ENCODE assay signal across 10 mouse cellular contexts in genomic region chr13:64098992-64099391, GRCm38 (mm10). TPM values are rescaled to one million over a fixed set of nuclear protein-coding genes. Genes with fewer than 3 reads are reported as not detected.
A peak's percentile ranks its signal among the peaks of the same experiment; 100 is the strongest.
DNase-seq lines count a peak whose midpoint lies in the region; ATAC-seq and TF ChIP-seq lines count a peak whose summit lies in the region.
"Had no signal": no experiment of that assay in that cellular context is flagged by ENCODE, and none has a peak within 500 bp of the region (broad histone marks: within the 10 kb centered on the region; RNA-seq: fewer than 3 reads in every experiment).

No protein-coding gene starts in this region.

- WGBS in heart, adult 2 months = 79% methylated on average over 9 of the region's 9 CpGs
- 75% methylated on average over 9 of the region's 9 CpGs for WGBS in midbrain, embryonic 16.5 days

- TF ChIP-seq POLR2A in heart, adult 2 months (IDR thresholded peaks at IDR 0.05; ENCODE audit: insufficient read depth, low read depth, low read length) = no peak

- no peaks in the 10 kb centered on the region for H3K4me1 ChIP-seq in heart, adult 2 months (ENCODE audit: control insufficient read depth, insufficient read depth, low read length)
- no peaks in the 10 kb centered on the region for H3K4me1 ChIP-seq in midbrain, embryonic 16.5 days (ENCODE audit: control insufficient read depth, insufficient read depth, low read length)
- H3K4me1 ChIP-seq: embryonic facial prominence, embryonic 13.5 days had no signal

- peak in 1 of 2 experiments; percentile 25 for DNase-seq in heart, adult 2 months
- DNase-seq in heart, postnatal 25 days (ENCODE audit: low spot score) = no peak
- DNase-seq in right cerebral cortex, postnatal 4 days = peak; percentile 48
- DNase-seq in right cerebral cortex, adult 18-20 months = no peak
- peak; percentile 30 for DNase-seq in c-Kit-positive CD71-positive TER-119-positive erythroid progenitor cells, embryonic 14.5 days (ENCODE audit: low spot score)
- peak; percentile 55 for DNase-seq in retina, postnatal 1 day
- no peak for DNase-seq in right cerebral cortex, postnatal 25 days

- H3K27ac ChIP-seq in heart, adult 2 months = no peak overlapping the region
- no peak overlapping the region for H3K27ac ChIP-seq in midbrain, embryonic 16.5 days (ENCODE audit: low read length)
- H3K27ac ChIP-seq: embryonic facial prominence, embryonic 13.5 days had no signal

- H3K36me3 ChIP-seq in heart, adult 2 months (ENCODE audit: control insufficient read depth, insufficient read depth, low read length) = no peaks in the 10 kb centered on the region
- H3K36me3 ChIP-seq in midbrain, embryonic 16.5 days (ENCODE audit: control insufficient read depth, insufficient read depth, low read length) = no peaks in the 10 kb centered on the region
- H3K36me3 ChIP-seq: embryonic facial prominence, embryonic 13.5 days had no signal

- TF ChIP-seq CTCF in heart, adult 2 months (IDR thresholded peaks at IDR 0.05) = peak; percentile 70

- no peaks in the 10 kb centered on the region for H3K27me3 ChIP-seq in heart, adult 2 months (ENCODE audit: control insufficient read depth, insufficient read depth, low read length)
- no peaks in the 10 kb centered on the region for H3K27me3 ChIP-seq in midbrain, embryonic 16.5 days (ENCODE audit: control insufficient read depth, insufficient read depth, low read depth, low read length)
- H3K27me3 ChIP-seq: embryonic facial prominence, embryonic 13.5 days had no signal

- no peak for ATAC-seq in midbrain, embryonic 16.5 days

- no peak overlapping the region for H3K4me3 ChIP-seq in heart, adult 2 months
- H3K4me3 ChIP-seq in midbrain, embryonic 16.5 days (ENCODE audit: low read depth, low read length) = no peak overlapping the region
- H3K4me3 ChIP-seq: embryonic facial prominence, embryonic 13.5 days had no signal

- no peak for TF ChIP-seq EP300 in heart, adult 2 months (IDR thresholded peaks at IDR 0.05; ENCODE audit: insufficient read depth, low read depth, low read length)

- H3K79me2 ChIP-seq in heart, adult 2 months (replicated peaks; ENCODE audit: control insufficient read depth, insufficient read depth, low read length) = no peaks in the 10 kb centered on the region

- no peak overlapping the region for H3K4me2 ChIP-seq in midbrain, embryonic 16.5 days (ENCODE audit: low read length)
- H3K4me2 ChIP-seq: embryonic facial prominence, embryonic 13.5 days had no signal

- H3K9me3 ChIP-seq in midbrain, embryonic 16.5 days (replicated peaks; ENCODE audit: control insufficient read depth, low read length, poor library complexity, severe bottlenecking) = no peaks in the 10 kb centered on the region
- H3K9me3 ChIP-seq: embryonic facial prominence, embryonic 13.5 days had no signal

- intact Hi-C loops in heart, adult 2 months (cut with DNase I) = no loop called here
- intact Hi-C loops in heart, postnatal 25 days (cut with DNase I) = loop anchor here (2.0 kb wide), 1 partner anchor 208 kb away; no protein-coding TSS in a partner anchor

- H3K9ac ChIP-seq in heart, adult 2 months (ENCODE audit: low read depth, low read length) = no peak overlapping the region
- no peak overlapping the region for H3K9ac ChIP-seq in midbrain, embryonic 16.5 days (ENCODE audit: low read depth, low read length)
- H3K9ac ChIP-seq: embryonic facial prominence, embryonic 13.5 days had no signal

RNA-seq across cellular contexts. Expression of gene Hsd17b3, which starts 10.0 kb away (rescaled TPM):
- total RNA-seq in heart, adult 2 months (2021) = not detected
- polyA plus RNA-seq in heart, adult 2 months (2012; rRNA removed) = not detected in 2 replicates
- not detected for total RNA-seq in heart, postnatal 25 days (2021)
- polyA plus RNA-seq in midbrain, embryonic 16.5 days (2015; fragmentation: Nextera tagmentation; extraction: Ambion mirVana) = not detected in 2 replicates
- total RNA-seq: left cerebral cortex, postnatal 10 days had no signal
- polyA plus RNA-seq: embryonic facial prominence, embryonic 13.5 days had no signal

RNA-seq across cellular contexts. Expression of gene Slc35d2, which starts 30.2 kb away (rescaled TPM):
- 1 to 10 TPM; 1.3 to 1.6 TPM for total RNA-seq in heart, adult 2 months (2021)
- 1.7 and 3.1 TPM in 2 replicates for polyA plus RNA-seq in heart, adult 2 months (2012; rRNA removed)
- total RNA-seq in heart, postnatal 25 days (2021) = 1 to 10 TPM; 1.5 to 1.6 TPM
- 0.99 and 2.1 TPM in 2 replicates for polyA plus RNA-seq in midbrain, embryonic 16.5 days (2015; fragmentation: Nextera tagmentation; extraction: Ambion mirVana)

RNA-seq across cellular contexts. Expression of gene Zfp367, which starts 54.0 kb away (rescaled TPM):
- 10 to 100 TPM; 20.9 to 23.0 TPM for total RNA-seq in heart, adult 2 months (2021)
- 14.4 and 27.1 TPM in 2 replicates for polyA plus RNA-seq in heart, adult 2 months (2012; rRNA removed)
- 10 to 100 TPM; 21.5 to 22.6 TPM for total RNA-seq in heart, postnatal 25 days (2021)
- polyA plus RNA-seq in midbrain, embryonic 16.5 days (2015; fragmentation: Nextera tagmentation; extraction: Ambion mirVana) = 3.8 and 4.6 TPM in 2 replicates

Comparison
In these comparisons a context has a peak if more than half of its experiments do, and no peak if none do; other contexts are left out.
1. DNase-seq: peak in right cerebral cortex, postnatal 4 days (single experiment), c-Kit-positive CD71-positive TER-119-positive erythroid progenitor cells, embryonic 14.5 days (single experiment) and retina, postnatal 1 day (single experiment); none in heart, postnatal 25 days (single experiment), right cerebral cortex, adult 18-20 months (single experiment) and right cerebral cortex, postnatal 25 days (single experiment).